Mouse (Mus musculus) ES-CJ7 (cell line): ENCODE data around the gene Nav2.

Source experiments
- DNase-seq: peaks from one replicate; pipeline ENCODE4 v3.0.0; 2011; ENCODE audit warnings: low read depth, low spot score

The Nav2 gene

DNA sequence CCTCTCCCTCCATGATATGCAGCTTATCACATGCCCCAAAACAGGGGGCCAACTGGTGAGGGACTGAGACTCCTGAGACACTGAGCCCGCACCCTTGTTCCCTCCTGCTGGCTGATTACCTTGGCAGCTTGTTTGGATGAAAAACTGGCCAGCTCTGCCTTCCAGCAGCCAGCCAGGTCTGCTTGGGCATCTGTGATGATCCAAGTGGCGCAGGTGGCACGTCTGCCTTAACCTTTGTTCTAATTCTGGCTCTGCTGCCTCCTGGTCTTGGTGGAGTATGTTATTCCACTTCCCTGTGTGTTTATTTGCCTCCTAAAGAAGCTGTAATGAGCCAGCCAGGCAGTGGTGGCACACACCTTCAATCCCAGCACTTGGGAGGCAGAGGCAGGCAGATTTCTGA lies 296.3 kb downstream of the Nav2 start:
- DNase-seq, result no peak

GRCm38 (mm10) chr7:49205551-49205950 lies 297.0 kb downstream of the Nav2 start:
- DNase-seq, result no peak

GRCm38 (mm10) chr7:49206775-49207676 lies 298.5 kb downstream of the Nav2 start:
- DNase-seq, result no peak

DNA sequence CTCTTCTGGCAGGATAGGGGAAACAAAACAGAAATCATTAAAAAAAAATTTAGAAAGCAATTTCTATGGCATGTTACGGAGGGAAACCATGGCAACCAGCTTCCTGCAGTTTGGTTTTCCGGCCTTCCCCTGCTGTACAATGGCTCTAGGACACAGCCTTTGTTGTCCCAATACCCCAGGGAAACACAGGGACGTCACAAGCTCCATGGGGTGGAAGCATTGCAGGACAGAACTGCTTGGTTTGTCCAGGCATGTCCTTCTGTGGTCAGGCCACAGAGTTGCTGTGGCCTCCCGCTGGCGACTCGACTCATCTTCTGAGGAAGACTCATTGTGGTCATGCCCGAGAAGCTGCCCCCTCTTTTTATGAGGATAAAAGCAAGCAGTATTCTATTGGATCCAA lies 301.0 kb downstream of the Nav2 start:
- no peak for DNase-seq

GRCm38 (mm10) chr7:49210721-49211120 lies 302.2 kb downstream of the Nav2 start:
- no peak for DNase-seq

DNA sequence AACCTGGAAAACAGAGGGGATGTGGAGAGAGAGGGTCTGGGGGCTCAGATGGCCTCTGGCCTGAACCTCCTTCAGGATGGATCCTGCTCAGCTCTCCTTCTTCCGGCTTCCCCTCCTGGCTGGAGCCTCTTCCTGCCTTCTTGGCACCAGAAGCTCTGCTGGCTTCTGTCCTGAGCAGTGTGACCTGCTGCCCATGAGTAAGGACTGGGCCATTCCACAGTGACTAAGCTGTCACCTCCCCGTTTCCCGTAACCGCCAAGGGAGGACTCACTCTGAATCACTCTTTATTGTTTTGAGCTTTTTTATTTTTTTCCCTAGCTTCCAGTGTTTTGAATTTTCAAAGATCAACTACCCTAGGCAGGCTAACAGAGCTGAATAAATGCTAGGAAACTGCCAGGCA lies 304.5 kb downstream of the Nav2 start:
- no peak for DNase-seq

DNA sequence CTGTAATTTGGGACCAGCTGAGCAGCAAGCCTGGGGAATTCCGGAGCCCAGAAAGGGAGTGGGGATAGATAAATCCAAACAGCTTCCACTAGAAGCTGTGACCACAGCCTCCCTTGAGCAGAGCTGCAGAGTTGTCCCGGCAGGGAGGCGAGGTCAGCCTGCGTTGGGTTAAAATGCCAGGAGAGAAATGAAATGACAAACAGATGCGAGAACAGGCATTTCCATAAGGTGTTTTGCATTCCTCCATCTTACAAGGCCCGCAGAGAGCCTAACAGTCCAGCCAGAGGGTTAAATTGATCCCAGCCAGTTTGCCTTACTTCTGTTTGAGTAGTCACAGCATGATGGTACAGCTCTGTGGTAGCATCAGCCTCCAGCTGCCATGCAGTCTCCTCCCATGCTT lies 309.3 kb downstream of the Nav2 start:
- DNase-seq, result no peak

DNA sequence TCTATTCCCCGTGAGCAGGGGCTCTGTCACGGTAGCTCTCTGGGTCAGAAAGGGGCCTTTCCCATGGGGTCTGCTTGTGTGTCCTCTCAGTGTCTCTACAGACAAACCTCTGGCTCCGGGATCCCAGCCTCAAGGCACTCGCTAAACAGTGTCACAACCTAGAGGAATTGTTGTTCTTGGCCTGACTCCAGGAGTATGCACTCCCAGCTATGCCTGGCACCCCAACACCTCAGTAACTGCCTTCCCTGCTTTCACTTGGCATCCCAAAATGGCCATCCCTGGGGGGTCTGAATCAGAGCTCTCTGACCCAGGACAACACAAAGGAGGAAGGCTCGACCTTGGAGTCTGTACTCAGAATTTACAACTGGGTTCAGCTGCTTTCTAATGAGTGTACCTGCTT lies 317.2 kb downstream of the Nav2 start:
- no peak for DNase-seq

- no peak for DNase-seq
Measured at GRCm38 (mm10) chr7:49232969-49233368, 324.5 kb downstream of the Nav2 start.

DNA sequence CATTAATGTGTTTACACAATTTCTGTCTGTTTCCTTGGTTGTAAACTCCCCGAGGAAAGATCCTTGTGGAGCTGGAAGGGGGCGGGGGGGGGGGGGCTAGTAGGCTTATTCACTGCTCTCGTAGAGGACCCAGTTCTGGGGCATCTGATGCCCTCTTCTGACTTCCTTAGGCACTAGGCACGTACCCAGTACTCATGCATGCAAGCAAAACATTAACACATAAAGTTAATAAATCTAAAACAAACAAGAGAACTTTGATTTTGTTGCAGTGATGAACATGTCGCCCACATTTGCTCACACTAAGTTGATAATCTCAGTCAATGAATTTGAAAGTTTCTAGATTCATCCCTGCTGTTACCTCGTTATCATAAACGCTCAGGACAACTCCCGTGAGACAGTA lies 325.8 kb downstream of the Nav2 start:
- no peak for DNase-seq

GRCm38 (mm10) chr7:49235271-49235681 lies 326.8 kb downstream of the Nav2 start:
- no peak for DNase-seq

DNA sequence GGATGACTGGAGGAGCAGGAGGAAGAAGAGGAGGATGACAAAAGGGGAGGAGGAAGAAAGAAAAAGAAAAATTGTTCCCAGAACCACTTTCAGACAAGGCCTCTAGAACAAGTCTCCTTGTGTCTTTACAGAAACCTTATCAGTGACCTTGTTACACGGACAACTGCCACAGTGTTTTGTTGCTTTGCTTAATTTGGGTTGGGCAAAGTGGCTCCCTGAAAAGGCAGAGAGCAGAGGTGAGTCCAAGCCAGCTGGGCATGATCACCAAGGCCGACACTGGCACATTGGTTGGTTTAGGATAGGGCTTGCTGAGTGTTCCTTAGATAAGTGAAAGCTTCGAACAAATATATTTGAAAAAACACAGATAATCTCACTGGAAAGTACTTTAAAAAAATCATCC lies 327.3 kb downstream of the Nav2 start:
- DNase-seq, result no peak

- no peak for DNase-seq
Measured at GRCm38 (mm10) chr7:49240461-49240860, 331.9 kb downstream of the Nav2 start.

DNA sequence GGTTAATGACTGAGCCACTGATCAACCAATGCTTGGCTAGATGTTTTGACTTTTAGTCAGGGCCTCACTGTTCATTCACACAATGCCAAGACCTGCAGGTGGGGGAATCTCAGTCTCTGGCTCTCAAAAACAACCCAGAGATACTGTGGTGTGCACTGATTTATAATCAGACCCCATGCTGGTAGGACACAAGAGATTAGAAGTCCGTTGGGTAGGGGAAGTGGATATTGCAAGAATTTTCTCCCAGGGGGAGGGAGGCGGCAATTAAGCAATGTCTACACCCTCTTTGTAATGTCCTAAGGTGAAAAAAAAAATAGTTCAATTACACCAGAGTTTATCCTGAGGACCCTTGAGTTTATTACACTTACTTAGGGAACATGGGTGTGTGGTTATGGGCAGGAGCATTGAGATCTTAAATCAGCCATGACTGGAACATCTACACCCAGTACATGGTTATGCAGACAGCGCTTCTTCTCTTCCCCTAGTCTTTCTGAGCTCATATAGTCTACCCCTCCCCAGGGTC lies 332.8 kb downstream of the Nav2 start:
- DNase-seq, result no peak

DNA sequence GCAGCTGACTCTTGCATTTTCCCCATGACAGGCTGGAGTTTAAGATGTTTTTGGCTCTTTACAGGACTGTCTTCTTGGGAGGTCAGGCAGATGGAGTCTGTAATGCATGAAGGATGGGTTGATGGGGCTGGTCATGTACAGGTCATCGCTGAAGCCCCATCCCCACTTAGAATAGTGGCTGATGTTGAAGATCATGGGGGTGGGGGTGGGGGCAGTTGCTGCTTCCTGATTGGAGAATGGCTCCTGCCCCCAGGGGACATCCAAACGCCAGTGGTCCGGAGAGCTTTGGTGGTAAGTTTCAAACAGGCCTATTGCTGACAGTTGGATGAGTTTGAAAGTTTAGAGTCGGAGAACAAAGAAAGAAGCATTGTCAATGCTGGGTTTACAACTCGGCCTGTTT lies 333.7 kb downstream of the Nav2 start:
- no peak for DNase-seq

DNA sequence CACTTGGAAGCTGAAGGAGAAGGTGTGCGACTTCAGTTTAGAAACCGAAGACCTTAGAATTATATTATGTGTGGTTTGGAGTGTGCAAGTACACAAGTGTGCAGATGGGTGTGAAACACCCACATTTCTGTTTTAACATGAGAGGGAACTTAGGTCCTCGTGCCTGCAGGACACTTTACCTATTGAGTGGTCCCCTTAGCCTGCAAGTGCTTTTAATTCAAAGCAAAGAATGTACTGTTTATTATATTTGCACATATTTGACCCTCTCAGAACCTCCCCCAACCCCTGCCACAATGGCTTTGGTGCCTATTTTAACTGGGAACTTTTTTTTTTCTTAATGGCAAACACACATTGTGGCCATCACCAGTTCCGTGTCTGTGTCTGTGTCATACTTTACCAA lies 334.6 kb downstream of the Nav2 start:
- no peak for DNase-seq

DNA sequence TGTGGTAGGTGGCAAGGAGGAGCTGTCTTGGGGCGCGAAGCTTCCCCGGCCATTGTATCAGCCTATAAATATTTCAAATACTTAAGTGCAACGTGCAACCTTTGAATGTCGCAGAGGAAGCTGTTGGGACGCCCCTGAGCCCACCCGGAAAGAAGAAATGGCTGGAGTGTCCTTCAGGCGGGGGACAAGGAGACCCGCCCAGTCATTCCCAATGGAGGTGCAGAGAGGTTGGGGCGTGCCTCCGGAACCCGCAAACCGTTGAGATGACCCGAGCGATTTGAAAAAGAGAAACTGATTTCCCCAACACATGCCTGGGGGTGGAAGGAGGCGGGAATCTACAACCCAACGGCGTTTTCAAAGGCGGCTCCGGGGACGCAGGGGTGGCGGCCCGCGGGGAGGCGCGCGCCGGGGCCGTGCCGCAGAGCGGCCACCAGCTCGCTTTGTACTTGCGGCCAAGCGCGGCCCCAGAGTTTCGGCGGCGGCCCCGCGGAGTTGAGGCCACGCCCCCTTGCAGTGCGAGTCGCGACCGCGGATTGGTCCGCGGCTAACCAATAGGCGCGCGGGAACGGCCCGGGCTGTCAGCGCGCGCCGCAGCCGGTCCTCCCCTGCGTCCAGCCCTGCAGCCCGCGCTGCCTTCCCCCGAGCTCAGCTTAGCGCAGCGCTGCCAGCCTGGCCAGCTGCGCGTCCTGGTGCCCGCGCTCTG lies 337.2 kb downstream of the Nav2 start:
- peak; percentile 86 for DNase-seq

- DNase-seq, result no peak
Measured at GRCm38 (mm10) chr7:49246240-49246578, 337.7 kb downstream of the Nav2 start.

GRCm38 (mm10) chr7:49246584-49247481 lies 338.3 kb downstream of the Nav2 start:
- DNase-seq, result no peak

GRCm38 (mm10) chr7:49247744-49248331 lies 339.3 kb downstream of the Nav2 start:
- DNase-seq, result no peak

DNA sequence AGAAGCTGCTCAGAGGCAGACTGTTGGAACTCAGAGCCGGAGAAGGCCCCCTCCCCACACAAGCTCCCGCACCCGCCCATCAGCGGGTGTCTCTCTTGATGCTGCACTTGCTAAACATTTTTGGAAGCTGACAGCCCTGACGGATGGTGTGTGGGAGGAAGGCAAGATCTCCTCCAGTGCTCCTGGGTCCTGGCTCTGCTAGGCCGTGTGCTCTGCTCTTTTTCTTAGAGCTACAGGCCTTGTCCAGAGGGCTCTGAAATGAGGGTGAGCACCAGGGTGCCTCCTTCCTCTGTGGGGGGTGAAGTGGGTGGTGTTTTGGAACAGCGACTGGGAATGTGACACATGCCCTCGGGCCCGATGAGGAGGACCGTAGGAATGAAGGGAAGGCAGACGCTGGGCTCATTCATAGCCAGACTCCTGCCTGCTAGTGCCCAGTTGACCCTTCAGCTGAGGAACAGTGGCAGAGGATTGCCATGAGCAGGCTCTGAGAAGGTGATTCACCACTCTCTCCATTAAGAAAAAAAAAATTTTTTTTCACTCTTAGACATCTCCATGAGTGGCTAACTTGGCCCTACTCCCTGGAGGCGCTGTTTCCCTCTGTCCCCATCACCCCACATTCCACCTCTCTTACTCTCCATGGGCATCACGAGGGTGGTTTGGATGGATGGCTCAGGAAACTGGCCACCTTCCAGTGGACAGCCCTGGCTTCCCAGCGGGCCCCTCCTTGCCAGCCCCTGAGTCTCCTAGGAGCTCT lies 340.0 kb downstream of the Nav2 start:
- DNase-seq, result peak; percentile 19
